Mouse (Mus musculus) testis, adult 2 months (tissue): ENCODE measurements around the gene Plgrkt.

Experiments
- CTCF ChIP-seq: fragments of 200-500 bp; IDR thresholded peaks from 2 replicates; pipeline ENCODE4 v1.5.1; 2012; ENCODE audit warnings: low read depth, mild to moderate bottlenecking, inconsistent platforms, low read length, moderate library complexity; ENCODE audit not compliant: control insufficient read depth, insufficient read depth, insufficient replicate concordance
- POLR2A ChIP-seq: fragments of 200-500 bp; IDR thresholded peaks from 2 replicates; pipeline ENCODE4 v1.6.1; 2012; ENCODE audit warnings: low read depth, mild to moderate bottlenecking, inconsistent platforms, low read length, moderate library complexity; ENCODE audit not compliant: control insufficient read depth

DNA sequence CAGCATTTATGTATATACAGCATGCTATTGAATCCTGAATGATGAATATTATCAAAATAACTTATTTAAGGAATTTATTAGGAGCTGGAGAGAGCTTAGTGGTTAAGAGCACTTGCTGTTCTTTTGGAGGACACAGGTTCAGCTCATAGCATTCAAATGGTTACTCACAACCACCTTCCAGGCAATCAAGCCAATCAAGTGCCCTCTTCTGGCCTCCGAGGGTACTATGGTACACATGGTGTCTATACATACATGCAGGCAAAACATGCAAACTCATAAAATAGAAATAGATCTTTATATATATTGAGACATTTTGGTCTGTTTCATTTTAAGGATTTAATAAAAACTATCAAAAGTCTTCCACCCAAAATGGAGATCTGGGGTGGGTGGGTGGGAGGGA lies 21.6 kb upstream of the Plgrkt start:
- TF ChIP-seq POLR2A (no peak), CTCF (no peak)
